Mouse (Mus musculus): ENCODE data around the gene Gm5767. TPM values are rescaled to one million over a fixed set of nuclear protein-coding genes. Genes with fewer than 3 reads are reported as not detected.

The Gm5767 gene
- total RNA-seq (2021), result not detected
- long read RNA-seq, result 0 reads

DNA sequence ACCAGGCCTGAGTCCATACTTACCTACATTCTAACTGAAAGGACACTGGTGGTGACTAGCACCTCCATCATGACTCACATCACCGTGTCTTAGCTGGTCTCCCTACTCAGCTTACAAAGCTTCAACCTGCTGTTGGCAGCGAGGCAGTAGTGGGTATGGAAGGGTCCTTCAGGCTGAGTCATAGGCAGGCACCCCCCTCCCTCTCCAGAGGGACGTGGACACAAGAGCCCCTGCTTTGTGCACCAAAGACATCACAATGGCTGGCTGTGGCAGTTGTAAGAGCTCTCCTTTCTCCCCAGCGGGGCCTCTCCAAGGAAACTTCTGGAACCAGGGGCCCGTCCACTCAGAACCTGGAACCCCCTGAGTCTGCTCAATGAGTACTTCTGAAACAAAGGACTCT is at the start of gene Gm5767:
Gene Gm5767, plus strand, starts transcription at position 301 of the 400 bp plus-strand sequence.
- no peak for DNase-seq (ENCODE audit: low spot score in 2 of 2)

DNA sequence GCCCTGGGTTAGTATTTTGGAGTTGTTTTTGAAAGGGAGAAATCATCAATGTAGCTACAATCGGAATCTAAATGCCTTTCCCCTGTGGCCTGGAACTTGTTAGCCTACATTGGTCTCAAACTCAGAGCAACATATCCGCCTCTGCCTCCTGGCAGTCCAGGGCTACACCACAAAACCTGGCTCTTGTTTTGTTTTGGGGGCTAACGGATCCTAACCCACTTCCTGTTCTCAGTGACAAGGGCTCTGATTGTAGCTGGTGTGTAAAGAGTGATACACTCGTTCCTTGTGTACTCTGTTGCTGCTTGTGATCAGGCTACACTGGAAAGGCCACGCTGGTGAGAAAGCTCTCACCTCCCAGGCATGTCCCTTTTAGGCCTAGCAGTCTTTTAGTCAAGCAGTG is 49.1 kb upstream of the Gm5767 start:
- DNase-seq (ENCODE audit: low spot score in 2 of 2), result no peak

GRCm38 (mm10) chr16:8636867-8637216 is 43.7 kb upstream of the Gm5767 start:
- DNase-seq (ENCODE audit: low spot score in 2 of 2), result no peak

- peak; percentile 84 to 91 for DNase-seq (ENCODE audit: low spot score in 2 of 2)
Measured at GRCm38 (mm10) chr16:8637217-8638051, 43.1 kb upstream of the Gm5767 start, which contains the start of the genes Pmm2 and Tmem186. Gene Pmm2, plus strand, starts transcription at chr16:8637674. Gene Tmem186, minus strand, starts transcription at chr16:8637712.

GRCm38 (mm10) chr16:8638131-8638530 is 42.4 kb upstream of the Gm5767 start:
- DNase-seq (ENCODE audit: low spot score in 2 of 2), result no peak

GRCm38 (mm10) chr16:8639466-8640191 is 40.9 kb upstream of the Gm5767 start:
- no peak for DNase-seq (ENCODE audit: low spot score in 2 of 2)

DNA sequence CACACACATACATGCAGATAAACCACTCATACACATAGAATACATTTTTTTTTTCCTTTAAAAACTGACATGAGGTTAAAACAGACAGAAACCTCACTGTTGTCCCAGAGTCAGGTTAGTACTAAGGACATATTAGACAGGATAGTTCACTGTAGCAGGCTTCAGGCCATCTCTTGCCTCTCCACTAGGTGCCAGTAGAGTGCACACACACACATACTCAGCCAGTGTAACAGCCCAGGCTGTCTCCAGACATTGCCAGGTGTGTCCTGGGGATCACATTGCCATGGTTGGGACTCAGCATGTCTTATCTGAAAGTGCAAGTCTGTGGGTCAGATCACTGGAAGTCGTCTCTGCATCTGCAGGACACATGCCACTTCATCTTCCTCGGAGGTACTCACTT is 36.7 kb upstream of the Gm5767 start:
- DNase-seq (ENCODE audit: low spot score in 2 of 2), result peak in 1 of 2 experiments; percentile 66

- peak in 1 of 2 experiments; percentile 25 for DNase-seq (ENCODE audit: low spot score in 2 of 2)
Measured at GRCm38 (mm10) chr16:8645546-8645945, 35.0 kb upstream of the Gm5767 start.

DNA sequence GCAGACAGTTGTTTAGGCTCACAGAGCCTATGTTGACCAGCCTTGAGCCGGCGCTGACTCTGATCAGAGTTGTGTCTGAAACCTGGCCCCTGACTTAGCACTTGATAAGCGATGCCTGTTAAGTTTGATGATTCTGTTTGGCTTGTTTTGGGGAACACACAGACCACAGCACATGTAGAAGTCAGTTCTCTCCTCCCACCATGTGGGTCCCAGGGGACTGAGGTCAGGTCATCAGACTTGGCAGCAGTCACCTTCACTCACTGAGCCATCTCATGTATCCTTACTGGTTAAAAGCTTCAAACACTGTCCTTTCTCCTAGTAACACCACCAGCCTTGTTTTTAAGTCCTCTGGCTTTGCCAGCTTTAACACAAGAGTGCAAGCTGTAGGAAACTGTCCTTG is 30.6 kb upstream of the Gm5767 start:
- no peak for DNase-seq (ENCODE audit: low spot score in 2 of 2)

GRCm38 (mm10) chr16:8655108-8655507 is 25.5 kb upstream of the Gm5767 start:
- DNase-seq (ENCODE audit: low spot score in 2 of 2), result no peak

DNA sequence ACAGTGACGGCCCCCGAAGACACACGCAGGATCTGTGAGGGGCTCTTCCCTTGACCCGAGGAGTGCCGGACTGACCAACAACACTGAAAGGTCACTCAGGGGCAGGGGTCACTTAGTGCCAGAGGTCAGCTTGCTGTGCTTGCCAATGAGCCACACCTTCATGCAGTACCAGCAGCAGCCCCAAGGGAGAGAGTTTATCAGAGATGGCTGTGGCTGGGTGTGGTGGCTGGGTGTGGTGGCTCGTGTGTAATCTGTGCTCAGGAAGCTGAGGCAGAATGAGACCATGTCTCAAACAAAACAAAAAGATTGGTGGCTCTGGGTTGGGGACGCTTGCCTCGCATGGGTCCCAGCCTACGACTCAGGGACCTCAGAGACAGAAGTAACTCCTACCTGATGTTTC is 25.0 kb upstream of the Gm5767 start:
- DNase-seq (ENCODE audit: low spot score in 2 of 2), result no peak

- DNase-seq (ENCODE audit: low spot score in 2 of 2), result no peak
Measured at GRCm38 (mm10) chr16:8656256-8656655, 24.3 kb upstream of the Gm5767 start.

- DNase-seq (ENCODE audit: low spot score in 2 of 2), result no peak
Measured at GRCm38 (mm10) chr16:8658349-8658748, 22.2 kb upstream of the Gm5767 start.

DNA sequence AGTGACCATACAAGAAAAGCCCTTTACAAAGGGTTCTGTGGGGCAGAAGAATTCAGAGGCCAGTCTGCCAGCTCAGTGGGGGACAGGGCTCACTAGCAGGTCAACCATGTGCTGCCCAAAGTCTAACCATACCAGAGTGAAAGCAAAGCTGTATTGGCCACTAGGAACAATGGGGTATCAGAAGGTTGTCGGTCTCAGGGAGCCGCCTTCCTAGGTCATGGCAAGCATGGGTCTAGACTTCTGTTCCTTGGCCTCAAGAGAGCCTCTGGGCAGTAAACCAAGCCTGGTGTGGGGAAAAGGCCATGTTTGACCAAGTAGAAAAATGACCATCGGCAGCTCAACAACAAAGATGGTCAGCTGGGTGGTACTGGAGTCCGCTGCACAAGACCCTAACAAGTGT is 21.8 kb upstream of the Gm5767 start:
- DNase-seq (ENCODE audit: low spot score in 2 of 2), result no peak

DNA sequence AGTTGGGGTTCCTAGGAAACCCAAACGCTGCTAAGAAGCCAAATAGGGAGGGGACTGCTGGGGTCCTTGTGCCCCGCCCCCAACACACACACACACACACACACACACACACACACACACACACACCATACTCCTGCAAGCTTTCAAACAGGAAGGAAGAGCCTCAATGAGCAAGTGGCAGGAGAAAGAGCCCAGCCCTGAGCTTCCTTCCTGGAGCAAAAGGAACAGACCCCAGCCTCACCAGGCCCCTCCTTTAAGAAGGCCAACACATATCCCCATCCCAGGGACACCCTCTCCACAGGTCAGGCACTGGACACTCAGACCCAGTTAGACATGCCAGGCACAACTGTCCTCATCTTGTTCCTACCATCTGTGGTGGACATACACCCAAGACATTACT is 17.5 kb upstream of the Gm5767 start:
- DNase-seq (ENCODE audit: low spot score in 2 of 2), result no peak

GRCm38 (mm10) chr16:8663606-8664539 is 16.7 kb upstream of the Gm5767 start:
- peak in 1 of 2 experiments; percentile 33 for DNase-seq (ENCODE audit: low spot score in 2 of 2)

GRCm38 (mm10) chr16:8665367-8665766 is 15.2 kb upstream of the Gm5767 start:
- DNase-seq (ENCODE audit: low spot score in 2 of 2), result no peak

DNA sequence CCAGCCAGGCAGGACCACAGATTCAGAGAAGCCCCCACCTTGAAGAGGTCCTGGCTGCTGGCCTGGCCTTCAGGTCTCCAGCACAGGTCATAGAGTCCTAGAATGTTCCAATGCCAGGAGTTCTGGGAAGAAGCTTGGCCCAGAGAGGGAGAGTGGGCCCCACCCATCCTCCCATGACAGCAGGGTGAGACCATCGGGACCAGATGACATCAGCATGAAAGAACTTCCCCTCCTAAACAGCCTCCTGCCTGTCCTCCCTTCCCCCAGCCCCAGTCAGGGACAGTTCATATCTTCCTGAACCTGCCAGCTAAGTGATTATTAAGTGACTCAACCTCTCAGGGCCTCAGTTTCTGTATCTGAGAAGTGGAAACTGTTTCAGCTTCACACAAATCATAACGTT is 14.1 kb upstream of the Gm5767 start:
- DNase-seq (ENCODE audit: low spot score in 2 of 2), result no peak

- DNase-seq (ENCODE audit: low spot score in 2 of 2), result no peak
Measured at GRCm38 (mm10) chr16:8667261-8667660, 13.3 kb upstream of the Gm5767 start.

DNA sequence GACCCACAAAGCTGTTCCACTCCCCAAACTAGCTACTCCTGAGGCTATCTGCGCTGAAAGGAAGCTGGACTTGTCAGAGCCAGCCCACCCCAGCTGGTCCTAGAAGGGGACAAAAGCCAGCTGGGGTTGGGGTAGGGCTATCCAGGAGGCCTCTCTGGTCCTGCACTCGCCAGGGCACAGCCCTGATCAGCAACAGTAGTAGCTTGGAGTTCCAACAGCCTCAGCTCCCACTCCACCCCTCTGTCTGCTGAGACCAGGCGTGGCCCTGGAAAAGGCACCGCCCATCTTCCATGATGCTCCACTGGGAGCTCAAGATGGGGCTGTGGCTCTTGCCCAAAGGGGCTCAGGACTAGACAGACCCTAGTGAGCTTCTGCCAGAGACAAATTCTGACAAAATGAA is 12.8 kb upstream of the Gm5767 start:
- no peak for DNase-seq (ENCODE audit: low spot score in 2 of 2)

- no peak for DNase-seq (ENCODE audit: low spot score in 2 of 2)
Measured at GRCm38 (mm10) chr16:8668386-8668785, 12.2 kb upstream of the Gm5767 start.

All from layer of hippocampus, adult 18-20 months (tissue).